Mouse (Mus musculus) ovary, postnatal 14 days (tissue): Measurements from ENCODE around the gene Daam1.

ENCODE experiments used
- DNase-seq: peaks from one replicate; pipeline ENCODE4 v3.0.0; 2022; ENCODE audit warnings: low spot score

Daam1 gene

GRCm38 (mm10) chr12:71969941-71970629 lies 139.2 kb downstream of the Daam1 start:
- no peak for DNase-seq

GRCm38 (mm10) chr12:71970791-71971654 lies 140.1 kb downstream of the Daam1 start:
- no peak for DNase-seq

- no peak for DNase-seq
Observed at GRCm38 (mm10) chr12:71972126-71972525, 141.2 kb downstream of the Daam1 start.

DNA sequence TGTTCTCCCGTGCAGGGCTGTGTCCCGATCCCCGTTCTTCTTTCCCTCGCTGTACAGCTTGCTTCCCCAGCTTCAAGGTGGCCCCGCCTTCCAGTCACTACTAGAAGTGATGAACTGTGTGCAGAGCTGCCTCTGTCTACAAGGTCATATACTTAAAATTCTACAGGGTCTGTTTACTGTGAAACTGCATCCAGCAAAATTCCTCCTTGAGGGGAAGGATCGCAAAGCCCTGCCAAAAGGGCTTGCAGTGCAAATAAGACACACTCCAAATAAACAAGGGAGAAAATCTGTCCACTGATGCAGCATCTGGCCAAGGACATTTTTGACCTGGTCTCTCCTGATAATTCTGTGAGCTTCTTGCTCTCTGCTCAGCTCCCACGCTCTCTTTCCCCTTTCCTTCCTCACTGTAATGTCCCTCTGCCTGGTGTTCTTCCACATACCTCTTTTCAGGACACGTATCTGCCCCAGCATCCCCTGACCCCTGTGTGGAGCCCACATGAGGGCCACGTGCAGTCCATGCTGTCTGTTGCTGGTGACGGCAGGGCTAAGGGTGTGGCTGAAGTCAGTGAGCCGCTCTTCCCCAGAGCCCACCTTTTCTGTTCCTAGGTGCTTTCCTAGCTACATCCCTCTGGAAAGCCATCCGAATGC lies 141.9 kb downstream of the Daam1 start:
- DNase-seq: no peak

DNA sequence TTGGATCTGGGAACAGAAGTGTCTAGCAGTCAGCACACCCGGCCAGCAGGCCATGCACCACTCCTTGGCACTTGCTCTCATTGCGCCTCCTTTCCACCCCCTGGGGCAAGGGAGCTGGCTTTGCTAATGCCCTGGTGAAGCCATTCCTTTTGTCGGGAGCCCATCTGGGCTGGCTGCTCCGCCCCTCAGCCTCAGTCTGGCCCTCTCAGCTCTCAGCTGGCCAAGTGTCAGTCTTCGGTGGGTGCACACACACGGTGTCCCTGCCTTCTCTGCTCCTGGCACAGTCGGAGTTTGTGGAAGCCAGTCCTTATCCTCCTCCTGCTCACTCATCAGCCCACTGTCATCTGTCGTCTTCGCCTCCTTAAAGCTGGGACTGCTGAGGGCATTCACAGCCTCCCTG lies 142.7 kb downstream of the Daam1 start:
- no peak for DNase-seq

DNA sequence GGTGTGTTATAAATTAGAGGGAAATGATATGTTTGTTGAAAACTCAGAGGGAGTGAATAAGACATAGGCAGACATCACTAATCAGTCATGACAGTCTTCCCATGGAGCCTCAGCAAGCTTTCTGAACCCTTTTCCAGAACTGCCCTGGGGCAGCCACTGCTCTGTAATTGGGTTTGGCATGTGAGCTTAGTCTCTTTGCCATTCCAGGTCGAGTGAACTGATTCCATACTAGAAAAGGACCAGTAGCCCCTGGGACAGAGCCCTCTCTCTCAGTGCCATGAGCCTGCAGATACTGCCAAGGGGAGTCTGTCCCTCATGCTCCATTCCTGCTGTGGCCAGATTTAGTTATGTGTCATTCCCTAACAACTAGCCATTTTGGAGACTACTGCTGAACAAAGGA lies 144.7 kb downstream of the Daam1 start:
- DNase-seq: no peak

GRCm38 (mm10) chr12:71976361-71976960 lies 145.6 kb downstream of the Daam1 start:
- DNase-seq: no peak

DNA sequence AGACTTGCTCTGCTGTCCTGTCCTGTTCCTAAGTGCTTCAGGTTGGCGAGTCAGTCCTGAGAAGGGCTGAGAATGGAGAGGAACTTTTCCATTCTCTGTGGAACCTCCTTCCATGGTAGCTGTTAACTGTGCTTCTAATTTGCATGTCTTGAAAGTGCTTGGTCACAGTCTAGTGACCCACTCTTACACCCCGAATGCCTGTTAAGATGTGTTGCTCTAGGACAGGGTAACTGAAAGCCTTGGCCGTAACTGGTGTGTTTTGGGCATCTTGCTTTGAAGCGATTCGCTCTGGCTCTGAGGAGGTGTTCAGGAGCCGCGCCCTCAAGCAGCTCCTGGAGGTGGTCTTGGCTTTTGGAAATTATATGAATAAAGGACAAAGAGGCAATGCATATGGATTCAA lies 146.5 kb downstream of the Daam1 start:
- DNase-seq: no peak

DNA sequence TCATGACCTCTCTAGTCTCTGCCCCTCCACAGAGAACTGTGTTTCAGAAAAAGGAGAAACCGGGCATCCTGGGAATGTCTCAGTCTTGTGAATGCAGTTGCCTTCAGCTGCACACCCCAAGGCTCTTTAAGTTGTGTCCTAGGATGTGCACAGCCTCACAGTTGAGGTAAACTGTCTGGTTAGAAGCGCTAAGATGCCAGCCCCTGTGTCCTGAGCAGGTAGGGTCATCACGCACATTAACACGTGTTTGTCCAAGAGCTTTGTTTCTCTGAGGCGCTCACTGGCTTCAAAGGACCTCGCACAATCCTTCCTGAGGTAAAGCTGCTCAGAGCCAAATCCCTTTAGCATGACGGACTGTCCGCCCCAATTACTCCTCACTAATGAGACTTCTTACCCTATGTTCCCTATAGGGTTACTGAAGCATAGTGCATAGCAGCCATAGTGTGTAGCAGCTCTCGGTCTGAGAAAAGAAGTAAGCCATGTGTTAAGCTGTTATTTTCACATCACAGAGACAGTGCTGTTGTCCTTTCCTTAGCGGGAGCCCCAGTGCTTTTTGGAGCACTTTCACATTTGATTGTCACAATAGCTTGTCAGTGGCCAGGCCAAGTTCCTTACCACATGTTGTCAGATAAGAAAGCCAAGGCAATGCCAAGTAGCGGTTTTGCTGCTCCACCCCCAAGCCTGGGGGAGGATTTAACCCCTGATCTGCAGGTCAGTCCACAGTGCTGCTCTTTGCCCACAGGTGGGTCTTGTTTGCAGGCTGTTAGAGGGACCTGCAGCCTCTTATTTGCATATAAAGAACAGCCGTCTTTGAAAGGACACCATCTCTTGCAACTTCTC lies 147.9 kb downstream of the Daam1 start:
- DNase-seq: no peak

DNA sequence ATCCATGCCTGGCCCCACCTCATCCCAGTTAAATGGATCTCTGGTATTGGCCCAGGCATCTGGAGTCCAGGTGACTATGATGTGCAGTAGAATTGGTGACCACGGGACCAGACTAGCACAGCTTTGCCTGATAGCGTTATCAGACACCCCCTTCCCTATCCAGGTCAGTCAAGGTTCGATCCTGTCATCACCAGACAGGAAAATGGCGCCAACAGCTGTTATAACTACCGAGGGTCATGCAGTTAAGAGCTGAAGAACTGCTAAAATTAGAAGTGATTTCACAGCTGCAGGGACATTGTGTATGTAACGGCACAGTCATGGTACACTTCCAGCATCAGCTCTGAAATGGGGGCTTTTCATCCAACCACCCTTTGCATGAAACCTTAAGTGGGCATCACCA lies 149.3 kb downstream of the Daam1 start:
- no peak for DNase-seq

GRCm38 (mm10) chr12:71980746-71981145 lies 149.9 kb downstream of the Daam1 start:
- DNase-seq: no peak

GRCm38 (mm10) chr12:71981250-71981649 lies 150.4 kb downstream of the Daam1 start:
- DNase-seq: no peak

DNA sequence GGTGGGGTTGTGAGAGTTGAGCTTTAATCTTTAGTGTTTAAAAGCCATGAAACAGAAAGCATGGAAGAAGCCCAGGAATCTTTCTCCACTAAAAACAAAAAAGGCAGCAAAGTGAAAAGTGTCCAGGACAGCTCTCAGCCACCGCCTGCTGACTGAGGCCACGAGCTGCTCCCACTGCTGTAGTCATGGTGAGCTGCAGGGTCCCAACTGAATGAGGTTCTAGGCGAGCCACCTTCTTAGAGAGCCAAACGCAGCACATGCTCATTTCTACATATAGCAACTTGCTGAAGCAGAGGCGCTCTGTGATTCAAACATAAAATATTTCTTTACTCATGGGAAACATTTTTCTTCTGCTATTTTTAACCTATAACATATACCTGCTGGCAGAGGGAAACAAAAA lies 150.9 kb downstream of the Daam1 start:
- no peak for DNase-seq

GRCm38 (mm10) chr12:71983102-71983715 lies 152.3 kb downstream of the Daam1 start:
- no peak for DNase-seq

- DNase-seq: no peak
Observed at GRCm38 (mm10) chr12:71987161-71987560, 156.3 kb downstream of the Daam1 start.

- no peak for DNase-seq
Observed at GRCm38 (mm10) chr12:71987885-71988284, 157.0 kb downstream of the Daam1 start.

GRCm38 (mm10) chr12:71989596-71989995 lies 158.7 kb downstream of the Daam1 start:
- no peak for DNase-seq

GRCm38 (mm10) chr12:71992599-71993210 lies 161.8 kb downstream of the Daam1 start:
- no peak for DNase-seq

DNA sequence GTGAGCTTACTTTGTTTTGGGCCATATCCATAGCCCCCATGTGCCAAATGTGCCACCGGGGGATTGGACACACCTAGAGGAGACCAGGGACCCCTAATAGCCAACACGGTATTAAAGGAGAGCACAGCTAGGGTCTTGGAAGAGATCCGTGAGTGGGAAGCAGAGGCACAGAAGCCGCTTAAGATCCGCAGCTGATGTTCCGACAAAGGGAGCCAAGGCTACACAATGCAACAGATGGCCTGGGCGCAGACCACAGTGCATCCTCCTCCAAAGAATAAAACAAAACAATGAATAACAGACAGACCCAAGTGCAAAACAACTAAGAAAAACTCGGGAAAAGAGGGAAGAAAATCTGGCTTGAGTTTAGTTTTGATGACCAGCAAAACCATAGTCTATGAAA lies 165.0 kb downstream of the Daam1 start:
- no peak for DNase-seq

DNA sequence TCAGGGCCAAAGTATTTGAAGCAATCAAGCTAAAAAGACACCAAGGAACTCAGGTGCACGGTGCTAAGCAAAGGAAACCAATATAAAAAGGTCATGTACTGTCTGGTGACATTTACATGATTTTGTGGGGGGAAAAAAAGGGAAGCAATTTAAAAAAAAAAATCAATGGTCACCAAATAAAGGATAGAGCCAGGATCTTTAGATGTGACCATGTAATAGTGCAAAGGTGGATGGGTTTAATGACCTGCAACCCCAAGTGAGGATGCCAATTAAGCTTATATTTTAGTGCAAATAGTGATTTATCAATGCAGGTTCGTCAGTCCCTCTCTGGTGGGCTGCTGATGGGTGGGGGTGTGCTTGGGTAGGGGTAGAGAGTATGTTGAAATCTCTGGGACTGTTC lies 166.0 kb downstream of the Daam1 start:
- DNase-seq: no peak

GRCm38 (mm10) chr12:71997364-71997763 lies 166.5 kb downstream of the Daam1 start:
- no peak for DNase-seq
